Mouse (Mus musculus): Measurements from ENCODE around the gene Ccdc171.

- TF ChIP-seq EP300 (optimal IDR thresholded peaks at IDR 0.05) (no peak), CTCF (IDR thresholded peaks at IDR 0.05; ENCODE audit: low read depth) (no peak)
These were observed 24.2 kb downstream of the Ccdc171 start for GRCm38 (mm10) chr4:83549501-83549900.
